Mouse (Mus musculus): Measurements from ENCODE around the gene Pnlip.

Gene Pnlip

GRCm38 (mm10) chr19:58652198-58652597, at the start of gene Pnlip:
Gene Pnlip, plus strand, starts transcription at chr19:58652498.
- no peak for DNase-seq (ENCODE audit: low read depth in 1 of 2, low spot score in 2 of 2)

GRCm38 (mm10) chr19:58609716-58610115, 42.6 kb upstream of the Pnlip start:
- no peak for DNase-seq (ENCODE audit: low read depth in 1 of 2, low spot score in 2 of 2)

DNA sequence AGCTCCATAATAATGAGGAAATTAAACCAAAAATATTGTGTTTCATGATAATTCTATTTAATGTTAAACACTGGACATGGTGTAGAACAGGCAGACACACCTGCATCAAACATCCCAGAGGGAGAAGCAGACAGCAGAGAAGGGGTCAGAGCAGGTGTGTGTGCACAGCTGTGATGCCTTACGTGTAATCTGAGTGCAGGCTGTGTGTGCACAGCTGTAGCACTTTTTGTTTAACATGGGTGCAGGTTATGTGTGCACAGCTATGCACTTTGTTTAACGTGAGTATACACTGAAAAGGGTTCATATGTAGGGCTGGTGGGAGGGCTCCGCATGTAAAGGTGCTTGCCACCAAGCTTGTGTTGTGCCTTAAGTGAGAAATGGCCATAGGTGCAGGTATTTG, 39.6 kb upstream of the Pnlip start:
- DNase-seq (ENCODE audit: low read depth in 1 of 2, low spot score in 2 of 2) = no peak

DNA sequence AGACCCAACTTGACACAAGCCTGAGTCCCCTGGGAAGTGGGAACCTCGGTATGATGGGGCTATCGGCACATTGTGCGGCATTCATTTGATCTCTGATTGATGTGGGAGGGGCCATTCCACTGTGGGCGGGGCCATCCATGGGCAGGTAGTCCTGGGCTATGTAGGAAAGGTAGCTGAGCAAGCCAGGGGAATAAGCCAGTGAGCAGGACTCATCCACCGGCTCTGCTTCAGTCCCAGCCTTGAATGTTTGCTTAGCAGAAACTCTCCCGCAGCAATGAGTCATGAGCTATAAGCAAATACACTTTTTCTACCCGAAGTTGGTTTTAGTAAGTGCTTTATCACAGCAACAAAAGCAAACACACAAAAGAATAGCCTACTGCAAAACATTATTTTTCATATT, 35.7 kb upstream of the Pnlip start:
- no peak for DNase-seq (ENCODE audit: low read depth in 1 of 2, low spot score in 2 of 2)

DNA sequence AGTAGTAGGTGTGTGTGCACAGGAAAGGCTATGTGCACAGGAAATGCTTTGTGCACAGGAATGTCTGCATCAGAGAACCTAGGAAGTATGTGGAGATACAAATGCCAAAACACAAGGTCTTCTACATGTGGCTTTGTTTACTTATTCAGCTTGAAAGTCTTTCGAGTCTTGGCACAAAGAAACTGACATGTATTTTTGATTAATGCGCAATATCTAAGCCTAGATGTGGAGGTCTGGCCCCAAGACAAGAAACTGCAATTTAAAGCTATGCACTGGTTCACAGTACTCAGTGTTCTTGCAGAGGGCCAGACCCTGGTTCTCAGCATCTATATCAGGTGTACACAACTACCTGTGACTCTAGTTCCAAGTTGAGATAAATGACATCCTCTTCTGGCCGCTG, 31.6 kb upstream of the Pnlip start:
- DNase-seq (ENCODE audit: low read depth in 1 of 2, low spot score in 2 of 2) = no peak

DNA sequence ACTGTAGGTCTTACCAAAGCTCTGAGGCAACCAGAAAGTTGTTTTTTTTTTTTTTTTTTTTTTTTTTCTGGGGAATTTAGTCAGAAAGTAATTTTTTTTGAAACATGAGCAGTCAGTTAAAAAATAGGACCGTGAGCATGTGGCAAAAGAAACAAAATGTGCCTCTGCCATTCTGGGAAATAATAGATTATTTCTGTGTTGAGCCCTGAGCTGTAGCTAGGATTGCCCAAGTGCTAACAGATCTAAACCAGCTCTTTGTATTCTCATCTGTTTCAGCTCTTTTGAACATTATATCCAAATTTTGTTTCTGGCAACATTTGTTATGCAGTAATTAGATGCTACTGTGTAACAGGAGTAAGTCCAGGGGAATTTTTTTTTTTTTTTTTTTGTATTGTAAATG, 30.7 kb upstream of the Pnlip start:
- DNase-seq (ENCODE audit: low read depth in 1 of 2, low spot score in 2 of 2) = no peak

DNA sequence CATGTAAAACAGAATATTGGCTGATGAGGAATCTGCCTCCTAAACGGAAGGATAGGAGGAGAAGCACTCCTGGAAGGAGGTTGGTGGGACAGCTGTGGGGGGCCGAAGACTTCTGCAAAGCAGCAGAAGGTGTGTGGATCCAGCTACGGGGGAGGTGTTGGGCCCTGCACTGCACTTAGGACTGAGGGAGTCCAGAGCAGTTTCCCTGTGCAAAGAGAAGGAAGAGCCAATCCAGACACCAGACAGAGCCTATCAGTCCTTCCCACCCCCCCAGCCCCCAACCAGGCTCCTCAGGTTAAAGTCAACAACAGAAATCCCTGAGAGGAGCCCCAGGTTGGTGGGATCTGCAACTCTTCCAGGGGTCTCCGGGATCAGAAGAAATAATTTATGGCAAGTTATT, 27.5 kb upstream of the Pnlip start:
- no peak for DNase-seq (ENCODE audit: low read depth in 1 of 2, low spot score in 2 of 2)

DNA sequence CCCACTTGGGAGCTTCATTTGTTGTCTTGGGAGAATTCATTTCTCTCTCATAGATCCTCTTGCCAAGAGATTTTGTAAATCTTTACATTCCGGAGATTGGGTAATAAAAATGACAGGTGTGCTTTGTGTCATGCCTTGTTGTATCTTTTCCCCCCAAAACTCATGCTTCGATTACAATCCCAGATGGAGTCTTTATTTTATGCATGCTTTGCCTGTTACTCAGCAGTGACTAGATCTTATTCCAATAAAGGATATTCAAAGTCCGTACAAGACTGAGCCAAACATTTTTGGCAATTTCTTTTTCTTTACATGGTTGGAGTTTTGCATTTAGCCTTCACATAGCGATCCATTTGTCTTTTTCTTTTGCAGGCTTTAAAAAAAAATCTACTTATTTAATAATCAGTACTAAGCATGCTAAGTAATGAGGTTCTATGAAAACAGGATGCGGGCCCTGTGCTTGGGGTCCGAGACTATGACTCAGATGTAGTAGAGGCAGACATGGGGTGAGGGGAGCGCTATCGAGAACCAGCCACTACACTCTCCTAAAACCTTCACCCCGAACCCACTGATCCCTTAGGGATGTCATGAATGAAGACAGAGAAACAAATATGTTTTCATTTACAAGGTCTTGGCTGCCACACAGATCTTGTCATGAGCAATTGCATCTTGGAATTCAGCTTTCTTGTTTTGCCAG, 26.9 kb upstream of the Pnlip start:
- DNase-seq (ENCODE audit: low read depth in 1 of 2, low spot score in 2 of 2) = no peak

DNA sequence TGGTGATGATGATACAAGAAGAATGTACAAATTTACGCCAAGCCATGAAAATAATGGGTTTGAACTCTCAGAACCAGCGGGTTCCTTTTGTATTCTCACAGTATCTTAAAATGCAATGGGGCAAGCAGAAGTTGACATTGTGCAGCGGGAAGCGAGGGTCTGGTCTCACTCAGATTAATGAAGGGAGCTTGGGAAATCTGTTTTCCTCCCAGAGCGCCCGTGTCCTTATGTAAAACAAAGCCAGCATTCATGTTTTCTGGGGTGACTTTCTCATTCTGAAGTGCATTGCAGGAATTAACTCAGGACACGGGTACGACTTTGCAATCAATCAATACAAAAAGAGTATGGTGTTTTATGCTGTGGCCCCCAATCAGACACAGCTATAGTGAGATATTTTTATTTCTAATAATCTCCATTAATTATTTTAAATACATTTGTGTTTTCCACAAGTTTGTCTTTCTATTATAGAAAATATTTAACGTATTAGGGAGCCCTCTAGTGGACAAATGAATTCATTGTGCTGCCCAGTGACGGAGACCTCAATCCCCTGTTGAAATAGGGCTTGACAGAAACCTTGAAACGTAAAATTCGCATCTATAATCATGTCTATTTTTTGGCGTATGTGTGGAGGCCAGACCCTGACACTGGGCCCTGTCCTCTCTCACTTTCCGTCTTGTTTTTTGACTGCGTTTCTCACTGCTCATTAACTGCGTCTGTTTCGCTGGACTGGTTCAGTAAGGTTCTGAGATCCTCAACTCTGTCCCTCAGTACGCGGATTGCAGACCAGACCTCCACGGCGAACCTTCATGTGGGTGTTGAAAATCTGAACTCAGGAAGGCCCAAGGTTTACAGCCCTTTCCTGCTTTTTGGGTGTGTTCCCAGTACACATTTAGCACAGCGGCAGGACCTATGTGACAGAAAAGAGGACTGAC, 24.6 kb upstream of the Pnlip start:
- no peak for DNase-seq (ENCODE audit: low read depth in 1 of 2, low spot score in 2 of 2)

- DNase-seq (ENCODE audit: low read depth in 1 of 2, low spot score in 2 of 2) = no peak
Measured at GRCm38 (mm10) chr19:58629351-58629773, 22.9 kb upstream of the Pnlip start.

DNA sequence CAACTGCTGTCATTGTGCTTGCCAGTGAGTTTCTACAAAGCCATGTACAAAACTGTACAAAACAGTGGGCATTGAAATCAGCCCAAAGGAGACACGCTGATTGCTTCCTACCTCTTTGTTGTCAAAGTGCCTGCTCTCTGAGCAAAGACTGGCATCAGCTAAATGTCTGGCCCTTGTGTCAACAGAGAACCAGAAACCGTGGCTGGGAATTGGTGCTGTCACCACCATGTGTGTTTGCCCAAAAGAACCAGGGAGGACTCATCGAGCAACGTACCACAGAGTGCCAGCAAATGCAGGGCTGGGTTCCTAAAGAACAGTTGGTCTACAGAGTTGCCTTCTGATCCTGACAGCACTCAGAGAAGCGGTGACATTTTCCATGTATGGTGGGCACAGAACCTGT, 2.3 kb upstream of the Pnlip start:
- no peak for DNase-seq (ENCODE audit: low read depth in 1 of 2, low spot score in 2 of 2)

DNA sequence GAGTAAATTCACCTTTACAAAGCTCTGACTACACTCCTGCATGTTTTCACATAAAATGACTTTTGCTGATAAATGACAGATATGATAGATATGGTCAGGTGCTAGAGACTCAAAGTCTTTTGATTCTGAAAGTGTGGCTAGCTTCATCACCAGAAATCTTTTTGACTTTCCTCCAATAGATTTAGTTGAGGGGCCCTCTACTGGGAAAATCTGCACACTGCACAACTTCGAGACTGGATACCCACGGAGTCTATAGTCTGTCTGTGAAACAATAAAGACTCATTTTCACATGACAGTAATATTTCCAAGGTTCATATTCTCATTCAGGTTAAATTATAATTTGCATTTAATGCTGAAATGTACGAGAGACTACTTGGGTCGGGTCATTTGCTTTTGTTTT, 9.8 kb downstream of the Pnlip start:
- DNase-seq (ENCODE audit: low read depth in 1 of 2, low spot score in 2 of 2) = no peak

GRCm38 (mm10) chr19:58663317-58663716, 11.0 kb downstream of the Pnlip start:
- DNase-seq (ENCODE audit: low read depth in 1 of 2, low spot score in 2 of 2) = no peak

DNA sequence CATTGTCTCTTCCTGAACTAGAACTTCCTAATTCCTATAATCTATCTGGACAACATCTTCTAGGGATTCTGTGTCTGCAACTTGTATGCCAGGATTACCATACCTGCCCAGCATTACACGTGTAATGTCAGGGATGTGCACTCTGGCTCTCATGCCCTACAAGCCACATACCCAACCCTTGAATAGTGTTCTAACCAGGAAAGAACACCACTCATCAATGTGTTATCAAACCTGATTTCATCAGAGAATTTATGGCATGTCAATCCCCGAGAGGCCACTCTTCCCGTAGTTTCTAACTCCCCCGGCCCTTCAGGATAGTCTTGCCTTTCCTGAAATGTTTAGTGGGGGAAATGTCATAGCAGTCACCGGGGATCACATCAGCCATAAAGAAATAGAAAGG, 12.6 kb downstream of the Pnlip start:
- DNase-seq (ENCODE audit: low read depth in 1 of 2, low spot score in 2 of 2) = no peak

GRCm38 (mm10) chr19:58674644-58675043, 22.3 kb downstream of the Pnlip start:
- DNase-seq (ENCODE audit: low read depth in 1 of 2, low spot score in 2 of 2) = no peak

- DNase-seq (ENCODE audit: low read depth in 1 of 2, low spot score in 2 of 2) = no peak
Measured at GRCm38 (mm10) chr19:58677117-58677516, 24.8 kb downstream of the Pnlip start.

GRCm38 (mm10) chr19:58688933-58689332, 36.6 kb downstream of the Pnlip start:
- DNase-seq (ENCODE audit: low read depth in 1 of 2, low spot score in 2 of 2) = no peak

GRCm38 (mm10) chr19:58695314-58695713, 43.0 kb downstream of the Pnlip start:
- no peak for DNase-seq (ENCODE audit: low read depth in 1 of 2, low spot score in 2 of 2)

- DNase-seq (ENCODE audit: low read depth in 1 of 2, low spot score in 2 of 2) = no peak
Measured at GRCm38 (mm10) chr19:58696235-58696634, 43.9 kb downstream of the Pnlip start.

- DNase-seq (ENCODE audit: low read depth in 1 of 2, low spot score in 2 of 2) = no peak
Measured at GRCm38 (mm10) chr19:58704556-58704955, 52.3 kb downstream of the Pnlip start.

GRCm38 (mm10) chr19:58708611-58709010, 56.3 kb downstream of the Pnlip start:
- DNase-seq (ENCODE audit: low read depth in 1 of 2, low spot score in 2 of 2) = no peak

DNA sequence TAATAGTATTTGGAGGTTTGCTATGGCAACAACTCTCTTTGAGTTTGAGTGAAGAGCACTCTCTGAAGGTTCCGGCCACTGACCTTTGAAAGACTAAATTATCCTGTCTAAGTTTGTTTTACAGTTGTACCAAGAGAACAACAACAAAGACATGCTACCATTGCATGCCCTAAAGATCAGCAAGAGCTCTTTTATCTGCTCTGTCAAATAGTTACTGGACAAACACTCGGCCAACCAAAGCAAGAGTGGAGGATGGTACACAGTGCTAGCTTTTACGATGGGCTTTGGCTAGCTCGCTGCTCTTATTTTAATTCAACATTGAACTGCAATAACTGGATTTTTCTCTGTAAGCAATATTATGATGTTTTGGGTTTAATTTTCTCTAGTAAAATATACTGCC, 65.6 kb downstream of the Pnlip start:
- no peak for DNase-seq (ENCODE audit: low read depth in 1 of 2, low spot score in 2 of 2)
